Mouse (Mus musculus) cerebellum, adult 8-10 months (tissue): ENCODE measurements at regions not wholly inside any gene's neighbourhood (a gene's known extent, or its start where the extent isn't known, plus 50 kb on each side); places are given as distances from the start of the nearest gene placed in this dataset.
"Not testable (repeated sequence)": the region's sequence is repeated elsewhere in the genome, so short reads cannot be mapped to it uniquely, and the experiment has no call there.

ENCODE experiments used
- DNase-seq: peaks from one replicate; pipeline ENCODE4 v3.0.0; 2022

GRCm38 (mm10) chr8:34702806-34703205 is 591.3 kb upstream of the Gm10131 start:
- DNase-seq: no peak

- DNase-seq: no peak
Measured at GRCm38 (mm10) chr8:34699015-34699414, 587.5 kb upstream of the Gm10131 start.

- DNase-seq: no peak
Measured at GRCm38 (mm10) chr8:34696365-34696764, 584.8 kb upstream of the Gm10131 start.

GRCm38 (mm10) chr8:34692606-34693005 is 581.1 kb upstream of the Gm10131 start:
- DNase-seq: no peak

GRCm38 (mm10) chr8:34691776-34692175 is 580.2 kb upstream of the Gm10131 start:
- DNase-seq: no peak

GRCm38 (mm10) chr8:34689825-34690493 is 578.4 kb upstream of the Gm10131 start:
- DNase-seq: no peak

- DNase-seq: no peak
Measured at GRCm38 (mm10) chr8:34689049-34689824, 577.7 kb upstream of the Gm10131 start.

- DNase-seq: no peak
Measured at GRCm38 (mm10) chr8:34688396-34689048, 577.0 kb upstream of the Gm10131 start.

GRCm38 (mm10) chr8:34686371-34686770 is 574.8 kb upstream of the Gm10131 start:
- DNase-seq: no peak

GRCm38 (mm10) chr8:34684683-34685082 is 573.1 kb upstream of the Gm10131 start:
- DNase-seq: no peak

- DNase-seq: no peak
Measured at GRCm38 (mm10) chr8:34683173-34683572, 571.6 kb upstream of the Gm10131 start.

- no peak for DNase-seq
Measured at GRCm38 (mm10) chr8:34682221-34682620, 570.7 kb upstream of the Gm10131 start.

GRCm38 (mm10) chr8:34679565-34680291 is 568.2 kb upstream of the Gm10131 start:
- peak; percentile 94 for DNase-seq

- no peak for DNase-seq
Measured at GRCm38 (mm10) chr8:34678879-34679278, 567.3 kb upstream of the Gm10131 start.

- DNase-seq: no peak
Measured at GRCm38 (mm10) chr8:34671716-34672115, 560.2 kb upstream of the Gm10131 start.

GRCm38 (mm10) chr8:34670930-34671715 is 559.6 kb upstream of the Gm10131 start:
- no peak for DNase-seq

- no peak for DNase-seq
Measured at GRCm38 (mm10) chr8:34669146-34669545, 557.6 kb upstream of the Gm10131 start.

- DNase-seq: no peak
Measured at GRCm38 (mm10) chr8:34664429-34664828, 552.9 kb upstream of the Gm10131 start.

GRCm38 (mm10) chr8:34662532-34662931 is 551.0 kb upstream of the Gm10131 start:
- no peak for DNase-seq

GRCm38 (mm10) chr8:34651750-34652149 is 540.2 kb upstream of the Gm10131 start:
- DNase-seq: no peak

GRCm38 (mm10) chr8:34628221-34628620 is 516.7 kb upstream of the Gm10131 start:
- DNase-seq: not testable (repeated sequence)

GRCm38 (mm10) chr8:34625670-34626069 is 514.1 kb upstream of the Gm10131 start:
- DNase-seq: no peak
